Mouse (Mus musculus) subcutaneous adipose tissue, adult 2 months (tissue): ENCODE results near the gene Slc6a19. TPM values are rescaled to one million over a fixed set of nuclear protein-coding genes. Genes with fewer than 3 reads are reported as not detected.

Source experiments
- polyA plus RNA-seq: library from polyadenylated mRNA; depleted of rRNA; stranded (reverse); fragments of >200 nt; gene quantifications from 2 replicates; pipeline ENCODE4 v1.2.3, GENCODE M21; 2012; ENCODE audit warnings: low replicate concordance; rRNA removed

Slc6a19 gene
- polyA plus RNA-seq: 0.12 and 0.19 TPM in 2 replicates

GRCm38 (mm10) chr13:73704694-73705325 lies at the start of gene Slc6a19:
Slc6a19 (minus strand) TSS chr13:73704865.

GRCm38 (mm10) chr13:73732742-73733700 lies 28.4 kb upstream of the Slc6a19 start, which contains the start of gene Slc12a7:
Slc12a7 (plus strand) TSS chr13:73733094.

DNA sequence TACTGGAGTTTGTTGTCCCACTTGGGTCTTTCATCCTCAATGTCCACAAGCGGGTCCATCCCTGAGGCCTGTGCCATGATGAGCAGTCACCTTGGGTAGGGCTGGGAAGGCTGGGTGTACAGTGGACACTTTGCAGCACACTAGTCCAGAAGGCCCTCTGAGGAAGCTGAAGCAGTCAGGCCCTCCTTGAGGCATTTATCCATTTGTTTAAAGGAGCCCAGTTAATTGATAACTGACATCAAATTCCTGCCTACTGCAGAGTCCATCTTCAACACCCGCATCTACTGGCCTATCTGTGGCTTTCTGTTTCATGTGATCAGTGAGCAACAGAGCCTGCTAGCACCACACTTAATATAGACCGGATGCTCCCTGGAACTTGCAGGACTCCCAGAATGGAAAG lies 26.8 kb downstream of the Slc6a19 start, which contains the start of gene Slc6a18:
Gene Slc6a18, minus strand, starts transcription at position 171 of the 400 bp plus-strand sequence.

Other genes with a start within 250 kb of the Slc6a19 start
- gene Lpcat1, start 237.7 kb downstream of the Slc6a19 start, polyA plus RNA-seq: 19.3 and 41.5 TPM in 2 replicates
- not detected in 2 replicates for gene Slc6a3, start 168.1 kb downstream of the Slc6a19 start, polyA plus RNA-seq
- 189 and 197 TPM in 2 replicates for gene Clptm1l, start 100.9 kb downstream of the Slc6a19 start, polyA plus RNA-seq
- gene Tert, start 78.0 kb downstream of the Slc6a19 start, polyA plus RNA-seq: 2.3 and 12.4 TPM in 2 replicates
- not detected in 2 replicates for gene Slc6a18, start 26.8 kb downstream of the Slc6a19 start, polyA plus RNA-seq
- 59.6 and 68.2 TPM in 2 replicates for gene Slc12a7, start 28.2 kb upstream of the Slc6a19 start, polyA plus RNA-seq
- gene Nkd2, start 142.8 kb upstream of the Slc6a19 start, polyA plus RNA-seq: 2.1 and 33.3 TPM in 2 replicates
- 0.60 and 2.1 TPM in 2 replicates for gene Trip13, start 232.9 kb upstream of the Slc6a19 start, polyA plus RNA-seq
- 34.3 and 46.1 TPM in 2 replicates for gene Brd9, start 232.9 kb upstream of the Slc6a19 start, polyA plus RNA-seq